Mouse (Mus musculus) urinary bladder, postnatal 4 days (tissue): ENCODE measurements around the gene 4922502D21Rik.
"Not testable (repeated sequence)": the region's sequence is repeated elsewhere in the genome, so short reads cannot be mapped to it uniquely, and the experiment has no call there.

Experiments used
- DNase-seq, 2 experiments: peaks; one replicate each; pipeline ENCODE4 v3.0.0; 2021 to 2022; ENCODE audit warnings: low spot score in 2 of 2

Gene 4922502D21Rik

DNA sequence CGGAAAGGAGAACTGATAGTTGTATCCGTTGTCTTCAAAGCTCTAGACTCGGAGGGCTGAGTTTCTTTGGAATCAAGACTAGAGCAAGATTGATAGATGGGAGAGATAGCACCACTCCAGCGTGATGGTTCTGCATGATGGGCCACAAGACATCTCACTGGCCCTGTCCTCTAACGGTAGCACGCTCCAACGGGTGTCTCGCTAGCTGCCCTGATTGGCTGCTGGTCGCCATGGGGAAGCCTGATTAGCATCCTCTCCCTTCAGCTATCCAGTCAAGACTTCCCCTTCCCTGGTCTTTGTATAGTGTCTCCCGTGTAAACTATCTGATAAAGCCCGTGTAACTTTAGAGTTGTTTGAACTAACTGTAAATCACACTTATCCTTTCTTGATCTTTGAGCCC lies at the start of gene 4922502D21Rik:
TSS of gene 4922502D21Rik (minus strand) at position 187 of the 400 bp plus-strand sequence.
- no peak for DNase-seq

DNA sequence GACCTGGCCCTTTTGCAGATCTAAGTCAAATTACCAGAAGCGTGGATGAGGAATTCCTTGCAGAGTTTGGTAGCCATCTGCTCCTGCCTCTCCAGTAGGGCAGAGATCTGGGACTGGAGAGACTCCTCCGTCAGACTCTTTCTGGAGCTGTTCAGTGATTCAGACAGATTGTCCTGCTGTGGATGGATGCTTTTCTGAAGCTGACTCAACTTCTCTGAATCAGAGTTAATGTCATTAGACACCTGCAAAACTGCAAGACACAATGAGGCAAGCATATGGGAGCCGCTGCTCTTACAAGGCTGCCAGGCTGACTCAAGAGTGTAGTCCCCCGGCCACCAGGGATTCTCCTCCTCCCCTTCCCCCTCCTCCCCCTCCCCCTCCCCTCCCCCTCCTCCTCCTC lies 48.9 kb upstream of the 4922502D21Rik start:
- no peak for DNase-seq

DNA sequence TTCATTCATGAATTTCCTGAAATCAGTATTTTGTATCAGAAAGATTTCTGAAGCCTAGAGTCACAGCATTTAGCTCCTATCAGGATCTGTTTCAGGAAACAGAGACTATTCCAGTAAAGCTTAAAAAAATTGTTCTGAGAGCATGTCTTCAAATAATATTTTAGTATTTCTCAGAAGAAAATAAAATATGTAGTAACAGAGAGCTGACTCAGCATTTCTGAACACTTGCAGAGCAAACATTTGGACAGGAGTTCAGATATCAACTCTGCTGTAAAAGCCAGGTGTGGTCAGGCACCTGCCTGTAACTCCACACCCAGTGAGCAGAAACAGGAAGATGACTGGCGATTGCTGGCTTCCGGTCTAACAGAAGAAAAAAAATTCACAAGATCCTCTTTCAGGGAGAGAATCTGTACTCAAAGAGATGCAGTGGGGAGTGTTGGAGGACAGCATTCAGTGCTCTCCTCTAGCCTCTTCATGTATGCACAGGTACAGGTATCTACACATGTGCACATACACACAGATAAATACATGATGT lies 43.4 kb upstream of the 4922502D21Rik start:
- DNase-seq: no peak

DNA sequence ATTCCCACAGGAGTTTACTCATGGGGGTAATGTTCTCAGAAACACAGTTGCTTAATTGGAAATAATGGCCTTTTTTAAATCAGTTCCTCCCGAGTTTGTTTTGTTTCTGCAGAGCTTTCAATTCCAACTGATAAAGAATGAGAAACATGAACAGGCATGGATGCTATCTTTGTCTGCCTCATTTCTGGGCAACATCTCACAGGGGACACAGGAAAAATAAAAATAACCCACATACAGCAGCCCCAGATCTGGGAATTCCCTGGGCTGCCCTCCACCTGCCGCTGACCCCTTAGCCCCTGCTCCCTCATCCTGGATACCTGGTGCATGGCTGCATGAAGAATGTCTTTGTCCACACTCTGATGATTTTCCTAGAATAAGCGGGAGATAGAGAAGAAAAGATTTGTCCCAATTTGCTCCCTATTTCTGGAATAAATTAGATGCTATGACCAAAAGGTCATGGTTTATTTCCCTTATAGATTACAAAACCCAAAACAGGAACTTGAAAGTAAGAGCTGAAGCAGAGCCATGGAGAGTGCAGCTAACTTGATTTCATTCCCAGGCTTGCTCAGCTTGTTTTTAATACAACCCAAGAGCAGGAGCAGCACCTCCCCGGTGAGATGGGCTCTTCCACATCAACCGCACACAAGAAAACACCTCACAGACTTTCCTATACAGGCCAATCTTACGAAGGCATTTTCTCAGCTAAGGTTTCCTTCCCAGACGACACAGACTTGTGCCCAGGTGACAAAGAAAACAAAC lies 38.0 kb upstream of the 4922502D21Rik start:
- DNase-seq: no peak

DNA sequence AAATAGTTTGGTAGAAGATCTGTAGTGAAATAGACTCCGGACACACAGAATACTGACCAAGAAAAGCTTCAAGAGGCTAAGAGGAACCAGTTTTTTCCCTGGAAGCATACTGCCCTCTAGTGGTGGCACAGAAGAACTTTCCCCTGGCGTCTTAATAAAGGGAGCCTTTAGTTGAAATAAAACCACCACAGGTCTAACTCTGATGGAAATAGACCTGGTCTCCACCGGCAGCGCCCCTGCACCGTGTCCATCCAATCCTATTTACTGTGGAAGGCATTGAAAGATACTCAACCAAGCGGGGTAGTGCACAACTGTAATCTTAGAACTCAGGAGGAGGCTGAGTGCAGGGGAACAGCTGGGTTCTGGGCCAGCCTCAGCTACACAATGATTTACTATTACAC lies 34.4 kb upstream of the 4922502D21Rik start:
- DNase-seq: no peak

DNA sequence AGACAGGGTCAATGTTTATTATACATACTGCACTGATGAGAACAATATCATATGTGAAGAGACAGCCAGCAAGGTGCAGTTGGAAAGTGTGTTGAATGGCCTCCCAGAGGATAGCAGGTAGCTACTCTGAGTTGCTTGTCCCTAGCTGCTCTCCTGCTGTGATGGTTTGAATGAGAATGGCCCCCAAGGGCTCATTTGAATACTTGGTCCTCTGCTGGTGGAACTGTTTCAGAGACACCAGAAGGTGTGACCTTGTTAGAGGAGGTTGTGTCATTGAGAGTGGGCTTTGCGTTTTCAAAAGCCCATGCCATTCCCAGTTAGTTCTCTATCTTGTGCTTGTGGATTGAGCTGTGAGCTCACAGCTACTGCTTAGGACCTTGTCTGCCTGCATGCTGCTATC lies 32.3 kb upstream of the 4922502D21Rik start:
- no peak for DNase-seq

DNA sequence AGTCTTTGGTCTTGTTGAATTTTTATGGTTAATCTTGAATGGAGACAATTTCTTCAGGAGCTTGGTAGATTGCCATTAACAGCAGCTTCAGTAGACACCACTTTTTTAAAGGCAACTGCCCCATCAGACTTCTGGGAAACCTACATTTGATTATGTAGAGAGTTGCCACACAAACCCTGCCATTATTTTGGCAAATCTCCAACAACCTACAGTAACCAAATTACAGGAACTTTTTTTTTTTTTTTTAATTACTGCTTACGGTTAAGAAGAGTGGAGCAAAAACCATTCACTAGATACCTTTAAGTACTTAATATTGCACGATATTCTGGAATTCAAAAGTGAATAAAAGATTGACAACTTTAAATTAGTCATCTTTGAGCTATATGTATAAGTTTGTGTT lies 27.9 kb upstream of the 4922502D21Rik start:
- DNase-seq: no peak

DNA sequence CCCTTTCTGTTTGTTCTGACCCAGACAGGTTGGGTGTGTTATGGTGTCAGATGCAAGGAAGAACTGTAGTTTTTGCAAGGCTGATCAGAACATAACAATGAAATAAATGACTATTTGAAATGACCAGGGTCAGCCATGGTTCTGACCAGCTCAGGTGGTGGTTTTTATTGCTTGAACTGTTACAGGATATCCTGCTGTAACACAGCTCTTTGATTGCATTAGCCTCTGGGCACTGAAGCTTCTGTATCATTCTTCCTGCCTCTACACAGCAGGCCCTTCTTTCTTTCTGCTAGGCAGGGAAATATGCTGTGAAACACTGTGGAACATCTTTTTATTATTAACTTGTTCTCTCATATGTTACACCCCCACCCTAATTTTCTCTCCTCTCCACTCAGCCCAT lies 24.8 kb upstream of the 4922502D21Rik start:
- DNase-seq: no peak

DNA sequence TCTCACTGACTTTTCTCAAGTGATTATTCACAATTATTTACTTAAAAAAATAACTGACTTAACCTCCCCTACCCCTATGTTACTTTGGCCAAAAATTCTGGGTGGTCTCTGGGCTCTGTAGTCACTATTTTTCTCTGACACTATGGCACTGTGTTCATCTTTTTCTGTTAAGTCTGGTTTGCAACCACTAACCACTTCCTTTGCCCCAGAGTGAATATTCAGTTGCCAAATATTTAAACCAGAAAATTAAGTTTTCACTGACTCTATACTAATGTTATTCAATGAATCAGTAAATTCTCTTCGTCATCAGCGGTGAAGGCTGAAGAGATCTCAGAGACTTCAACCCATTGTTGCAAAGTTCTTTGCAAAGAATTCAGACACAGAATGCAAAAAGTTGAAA lies 24.2 kb upstream of the 4922502D21Rik start:
- DNase-seq: no peak

DNA sequence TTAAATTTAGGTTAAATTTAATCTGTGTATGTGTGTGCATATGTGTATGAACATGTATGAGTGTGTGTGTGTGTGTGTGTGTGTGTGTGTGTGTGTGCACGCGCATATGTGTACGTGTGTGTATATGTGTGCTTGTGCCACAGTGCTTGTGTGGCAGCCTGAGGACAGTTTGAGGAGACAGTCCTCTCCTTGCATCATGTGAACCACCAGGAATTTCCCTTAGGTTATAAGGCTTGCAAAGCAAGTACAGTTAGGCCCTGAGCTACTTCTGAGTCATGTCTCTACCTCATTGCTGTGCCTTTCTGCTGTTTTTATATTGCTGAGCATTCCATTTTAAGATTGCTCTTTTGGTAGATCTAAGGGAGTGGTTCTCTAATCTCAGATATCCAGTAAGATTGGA lies 19.5 kb upstream of the 4922502D21Rik start:
- DNase-seq: no peak

DNA sequence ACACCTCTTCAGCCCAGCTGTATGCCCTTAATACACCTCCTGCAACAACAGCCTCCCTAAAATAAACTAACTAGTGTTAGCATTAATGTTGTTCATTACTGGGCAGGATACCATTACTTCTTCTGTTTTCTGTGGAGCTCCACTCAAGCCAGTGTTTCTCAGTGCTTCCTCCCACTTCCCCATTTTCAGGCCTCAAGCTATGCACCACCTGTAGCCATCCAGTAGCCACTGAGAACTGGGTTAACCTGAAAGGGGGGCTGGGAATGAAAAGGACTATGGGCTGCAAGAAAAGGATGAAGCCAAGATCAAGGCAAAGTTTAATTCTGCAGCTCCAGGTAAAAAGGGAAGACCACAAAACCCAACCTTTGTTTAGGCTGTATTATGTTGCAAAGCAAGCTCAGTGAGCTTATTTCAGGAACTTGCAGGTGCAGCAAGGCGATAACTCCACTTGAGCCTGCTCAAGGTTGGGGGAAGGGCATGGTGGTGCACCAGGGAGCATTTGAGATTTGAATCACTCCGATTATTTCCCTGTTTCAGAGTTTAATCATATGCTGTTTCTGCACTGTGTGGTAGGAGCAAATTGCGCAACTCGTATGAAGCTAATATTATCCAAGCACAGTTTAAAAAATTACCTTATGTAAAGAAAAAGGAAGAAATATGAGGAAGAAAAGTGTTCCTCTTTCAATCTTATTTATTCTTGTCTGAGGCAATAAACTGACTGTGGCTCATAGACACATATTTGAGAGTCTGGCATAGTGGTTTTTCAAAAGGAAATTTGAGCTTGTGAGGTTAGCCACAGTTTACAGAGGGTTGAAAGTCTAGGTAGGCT lies 18.1 kb upstream of the 4922502D21Rik start:
- no peak for DNase-seq

DNA sequence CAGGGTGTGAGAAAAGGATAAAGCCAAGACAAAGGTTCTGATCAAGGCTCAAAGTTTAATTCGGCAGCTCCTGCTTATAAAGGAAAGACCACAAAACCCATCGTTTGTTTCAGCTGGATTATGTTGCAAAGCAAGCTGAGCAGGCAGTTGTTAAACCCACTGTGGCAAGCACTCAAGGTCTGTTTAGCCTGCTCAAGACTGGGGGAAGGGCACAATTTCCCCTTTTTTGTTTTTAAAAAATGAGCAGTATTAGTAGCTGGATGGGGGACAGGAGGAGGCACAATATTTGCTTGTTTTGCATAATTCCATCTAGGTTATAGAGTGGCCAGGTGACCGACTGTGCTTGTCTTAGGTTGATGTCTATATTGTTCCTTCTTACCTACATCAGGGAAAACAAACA lies 12.8 kb upstream of the 4922502D21Rik start:
- no peak for DNase-seq

DNA sequence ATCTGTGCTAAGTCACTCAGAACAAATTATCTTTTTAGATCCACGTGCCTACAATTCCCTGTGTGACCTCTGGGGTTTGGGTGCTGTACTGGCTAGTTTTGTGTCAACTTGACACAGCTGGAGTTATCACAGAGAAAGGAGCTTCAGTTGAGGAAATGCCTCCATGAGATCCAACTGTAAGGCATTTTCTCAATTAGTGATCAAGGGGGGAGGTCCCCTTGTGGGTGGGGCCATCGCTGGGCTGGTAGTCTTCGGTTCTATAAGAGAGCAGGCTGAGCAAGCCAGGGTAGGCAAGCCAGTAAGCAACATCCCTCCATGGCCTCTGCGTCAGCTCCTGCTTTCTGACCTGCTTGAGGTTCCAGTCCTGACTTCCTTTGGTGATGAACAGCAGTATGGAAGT lies 10.8 kb upstream of the 4922502D21Rik start, which contains the start of gene Clec12a:
TSS of gene Clec12a (plus strand) at position 301 of the 400 bp plus-strand sequence.
- DNase-seq: not testable (repeated sequence)

DNA sequence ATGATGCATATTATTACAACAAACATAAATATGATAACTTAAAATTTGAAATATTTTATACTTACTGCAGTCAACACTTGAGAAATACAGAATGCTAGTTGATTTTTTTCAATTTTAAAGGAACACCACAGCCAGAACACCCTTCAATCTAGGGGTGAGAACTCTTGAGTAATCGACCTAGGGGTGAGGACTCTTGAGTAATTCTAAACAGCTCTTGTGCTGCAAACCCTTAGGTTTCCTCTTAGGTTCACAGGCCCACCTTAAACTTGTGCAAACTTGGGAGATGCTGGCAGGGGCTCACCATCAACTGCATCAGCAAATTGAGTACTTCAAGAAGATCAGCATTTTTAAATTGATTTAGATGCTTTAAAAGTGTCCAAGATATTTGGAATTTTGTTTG lies 6.2 kb upstream of the 4922502D21Rik start:
- no peak for DNase-seq

DNA sequence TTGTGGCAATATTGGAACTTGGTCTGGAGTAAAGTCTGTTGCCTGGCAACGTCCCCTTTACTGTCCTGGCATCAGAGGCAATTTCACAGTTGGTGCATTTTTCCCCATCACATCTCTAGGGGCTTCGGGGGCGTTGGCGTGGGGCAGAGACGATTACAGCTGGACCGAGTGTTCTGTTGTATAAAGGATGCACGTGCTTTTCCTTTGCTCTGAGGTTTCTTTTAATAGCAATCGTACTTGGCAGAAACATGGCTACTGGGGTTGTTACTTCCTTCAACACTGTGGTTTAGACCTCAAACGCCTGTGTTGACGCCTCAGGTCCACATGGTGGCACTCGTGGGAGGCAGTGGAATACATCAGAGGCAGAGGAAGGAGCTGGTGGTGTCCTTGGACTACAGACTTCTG lies 2.1 kb upstream of the 4922502D21Rik start:
- peak in 1 of 2 experiments; percentile 27 for DNase-seq

DNA sequence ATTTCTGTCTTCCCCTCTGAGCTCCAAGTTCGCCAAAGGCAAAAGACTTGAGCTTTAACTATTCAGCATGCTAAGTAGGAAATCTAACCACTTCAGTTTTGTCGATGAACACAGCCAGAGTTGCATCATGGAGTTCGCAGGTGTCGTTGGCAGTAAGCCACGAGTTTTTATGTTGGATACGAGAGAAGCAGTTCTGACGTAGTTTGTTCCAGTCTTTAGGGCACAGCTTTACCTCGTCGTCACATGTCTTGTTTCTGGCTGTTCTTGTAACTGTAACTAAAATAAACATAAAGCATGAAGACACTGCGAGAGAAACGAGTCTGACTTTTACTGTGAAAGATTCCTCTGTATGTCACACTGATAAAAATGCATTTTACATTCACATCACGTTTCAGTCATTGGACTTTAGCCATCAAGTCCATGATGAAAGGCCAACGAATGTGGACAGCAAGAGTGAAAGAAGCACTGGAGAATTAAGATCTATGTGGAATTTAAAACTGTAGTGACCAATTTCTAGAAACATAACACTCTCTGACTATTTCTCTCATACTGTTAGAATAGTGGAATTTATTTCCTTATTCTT lies 4.9 kb downstream of the 4922502D21Rik start:
- no peak for DNase-seq

DNA sequence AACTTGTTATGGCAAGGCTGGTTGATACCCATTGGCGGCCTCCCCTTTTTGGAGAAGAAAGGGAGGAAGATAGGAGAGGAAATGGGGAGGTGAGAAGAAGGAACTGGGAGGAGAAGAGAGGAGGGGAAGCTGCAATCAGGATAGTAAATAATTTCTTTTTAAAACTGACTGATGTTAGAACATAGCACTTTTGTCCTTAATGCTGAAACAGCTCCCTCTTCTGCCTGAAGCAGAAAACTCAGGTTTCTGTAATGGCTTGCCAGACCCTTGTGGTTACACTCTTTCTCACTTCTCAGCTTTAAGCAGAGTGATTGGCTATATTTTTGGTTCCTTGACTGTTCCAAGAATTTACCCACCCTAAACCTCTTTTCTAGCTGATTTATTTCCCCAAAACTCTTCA lies 5.6 kb downstream of the 4922502D21Rik start:
- DNase-seq: no peak

DNA sequence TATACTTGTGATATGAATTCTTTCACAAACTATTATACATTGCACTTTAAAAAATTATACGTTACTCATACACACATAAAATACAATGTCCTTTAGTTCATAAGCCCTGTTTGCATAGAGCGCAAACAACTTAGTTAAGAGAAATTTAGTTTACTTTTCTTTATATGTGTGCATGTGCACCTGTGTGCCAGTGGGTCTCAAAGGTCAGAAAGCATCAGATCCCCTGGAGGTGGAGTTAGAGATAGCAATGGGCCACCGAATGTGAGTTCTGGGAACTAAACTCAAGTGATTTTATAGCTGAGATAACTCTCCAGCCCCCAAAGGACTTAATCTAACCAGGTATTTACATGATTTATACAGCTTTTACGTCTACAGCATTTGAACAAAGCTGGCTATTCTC lies 12.3 kb downstream of the 4922502D21Rik start:
- DNase-seq: no peak

DNA sequence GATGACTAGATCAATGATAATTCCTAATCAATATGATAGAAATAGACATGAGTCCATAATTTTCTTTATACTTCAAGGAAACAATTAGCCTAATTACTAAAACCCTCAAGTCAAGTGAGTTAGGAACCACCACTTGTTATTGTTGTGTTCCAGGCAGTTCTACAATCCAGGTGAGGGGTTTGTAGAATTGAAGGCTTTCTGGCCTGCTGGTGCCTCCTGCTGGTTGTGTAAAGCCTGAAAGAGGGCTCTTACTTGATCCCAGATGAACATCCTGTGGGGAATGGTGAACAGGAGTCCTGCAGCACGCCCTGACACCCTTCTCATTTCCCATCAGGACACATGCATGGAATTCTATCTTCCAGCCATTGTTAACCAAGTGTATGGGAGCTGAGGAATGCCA lies 13.2 kb downstream of the 4922502D21Rik start:
- no peak for DNase-seq

DNA sequence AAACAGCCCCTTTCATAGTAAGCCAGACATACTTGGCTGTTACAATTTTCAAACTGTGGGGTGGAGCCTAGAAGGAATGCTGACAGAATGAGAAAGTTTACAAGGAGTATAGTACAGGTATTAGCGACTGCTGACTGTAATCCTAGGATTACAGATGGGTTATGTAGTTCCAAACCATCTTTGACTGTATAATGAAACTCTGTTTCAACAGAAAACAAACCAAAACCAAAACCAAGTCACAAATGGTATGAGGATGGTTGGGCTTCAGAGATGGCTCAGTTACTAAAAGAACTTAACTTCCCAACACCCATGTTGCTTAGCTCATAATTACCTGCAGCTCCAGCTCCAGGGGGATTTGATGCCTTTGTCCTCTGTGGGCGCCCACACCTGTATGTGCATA lies 15.1 kb downstream of the 4922502D21Rik start:
- DNase-seq: no peak

DNA sequence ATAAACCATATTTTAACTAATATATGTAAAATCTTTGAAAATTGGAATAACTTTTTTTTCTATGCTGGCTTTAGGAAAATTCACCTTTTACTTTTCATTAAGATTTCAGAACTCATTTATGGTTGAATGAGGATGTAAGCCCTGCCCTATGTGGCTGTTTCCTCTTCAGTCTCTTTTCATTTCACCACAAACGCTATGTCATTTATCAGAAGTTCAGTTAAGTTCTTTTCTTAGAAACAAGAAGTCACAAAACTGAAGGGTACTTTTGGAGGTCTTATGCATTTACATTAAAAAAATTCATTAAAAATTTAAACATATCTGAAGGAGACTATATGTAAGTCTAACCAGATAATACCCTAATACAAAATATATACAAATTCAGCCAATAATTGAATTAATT lies 15.9 kb downstream of the 4922502D21Rik start:
- DNase-seq: no peak

DNA sequence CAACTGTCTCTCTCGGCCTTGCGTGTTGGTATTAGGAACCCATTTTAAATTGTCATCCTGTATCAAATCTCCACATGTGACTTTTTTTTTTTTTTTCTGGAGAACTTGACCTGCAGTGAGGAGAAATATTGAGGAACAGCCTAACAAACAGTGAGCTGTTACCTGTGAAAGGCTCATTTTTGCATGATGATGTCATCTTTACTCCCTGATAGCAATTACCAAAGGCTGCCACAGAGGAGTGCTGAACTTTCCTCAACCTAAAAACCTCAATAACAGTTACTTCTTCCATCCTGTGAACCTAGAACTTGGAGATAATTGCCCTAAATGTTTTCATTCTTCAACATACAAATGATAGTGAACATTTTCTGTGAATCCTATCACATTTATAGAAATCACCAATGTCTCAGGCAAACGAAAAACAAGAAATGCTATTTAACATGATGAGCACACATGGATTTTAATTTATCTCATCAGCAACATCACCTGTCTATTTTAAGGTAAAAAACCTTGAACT lies 16.9 kb downstream of the 4922502D21Rik start:
- no peak for DNase-seq
